Mouse (Mus musculus): Measurements from ENCODE around the gene Gtpbp6. TPM values are rescaled to one million over a fixed set of nuclear protein-coding genes. Genes with fewer than 3 reads are reported as not detected.
"Not testable (repeated sequence)": the region's sequence is repeated elsewhere in the genome, so short reads cannot be mapped to it uniquely, and the experiment has no call there.

Gene Gtpbp6
- total RNA-seq (2015) (12.0 and 12.7 TPM in 2 replicates), total RNA-seq (2017) (17.3 and 19.8 TPM in 2 replicates)

DNA sequence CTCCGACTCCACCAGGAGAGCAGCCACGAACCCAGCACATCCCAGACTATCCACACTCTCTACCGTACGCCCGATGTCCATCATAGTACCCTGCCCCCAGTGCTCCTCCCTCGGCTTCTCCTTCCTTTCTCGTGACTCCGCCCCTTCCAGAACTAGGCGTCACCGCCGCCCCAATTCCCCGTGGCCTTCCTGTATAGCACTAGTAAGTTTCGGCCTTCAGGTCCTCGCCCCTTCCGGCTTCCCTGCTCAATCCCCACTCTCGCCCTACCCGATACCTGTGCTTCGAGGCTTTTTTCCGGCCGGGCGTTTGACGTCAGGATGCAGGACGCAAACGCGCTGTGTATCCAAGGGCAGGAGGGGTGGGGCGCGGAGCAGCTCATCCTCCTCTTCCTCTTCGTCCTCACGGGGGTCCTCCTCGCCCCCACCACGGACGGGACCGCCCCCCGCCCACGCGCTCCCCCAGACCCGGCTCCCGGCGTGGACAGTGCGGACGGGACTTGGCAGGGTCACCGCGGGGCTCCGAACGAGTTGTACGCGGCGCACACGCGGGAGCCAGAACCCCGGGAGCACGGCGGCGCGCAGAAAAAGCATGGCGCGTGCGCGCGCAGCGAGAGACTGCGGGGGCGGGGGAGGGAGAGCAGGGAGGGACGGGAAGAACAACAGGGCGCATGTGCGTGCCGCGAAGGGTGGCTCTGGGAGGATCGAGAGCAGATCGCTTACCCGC is at the start of gene Gtpbp6:
Gene Gtpbp6 (minus strand): TSS at position 617 of the 724 bp plus-strand sequence.
- ATAC-seq (replicated peaks; ENCODE audit: poor library complexity) = peak; percentile 66

DNA sequence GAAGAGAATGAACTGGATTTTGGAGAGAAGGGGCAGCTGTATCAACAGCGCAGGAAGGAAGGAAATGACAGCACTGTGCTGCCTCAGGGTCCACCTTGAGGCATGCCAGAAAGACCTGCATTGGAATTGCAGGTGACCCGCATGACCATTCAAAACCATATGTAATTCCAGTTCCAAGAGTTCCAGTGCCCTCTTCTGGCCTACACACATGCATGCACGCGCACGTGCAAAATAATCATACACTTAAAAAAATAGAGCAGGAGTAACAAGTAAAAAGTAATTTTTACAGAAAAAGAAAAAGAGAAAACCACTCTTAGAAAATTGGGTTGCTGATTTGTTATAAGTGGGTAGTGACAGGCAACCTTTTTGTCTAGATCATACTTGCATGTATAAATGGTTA is 35.0 kb upstream of the Gtpbp6 start:
- peak; percentile 75 for ATAC-seq (replicated peaks; ENCODE audit: poor library complexity)

DNA sequence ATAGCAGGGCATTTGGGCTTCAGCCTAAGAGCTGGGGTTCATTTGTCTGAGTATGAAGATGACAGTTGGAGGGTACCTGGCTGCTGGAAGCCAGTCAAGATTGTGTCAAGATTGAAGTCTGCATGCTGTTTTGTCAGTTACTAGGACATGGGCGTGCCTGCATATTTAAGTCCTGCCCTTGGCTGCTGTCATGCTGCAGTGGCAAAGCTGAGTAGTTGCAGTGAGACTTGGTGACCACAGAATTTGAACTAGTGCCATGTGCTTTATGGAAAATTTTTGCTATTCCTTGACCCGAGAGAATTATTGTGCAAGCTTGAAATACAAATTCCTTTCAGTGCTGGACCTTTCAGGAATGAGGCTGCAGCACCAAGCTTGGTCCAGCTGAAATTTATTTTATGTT is 34.3 kb upstream of the Gtpbp6 start:
- ATAC-seq (replicated peaks; ENCODE audit: poor library complexity) = peak; percentile 76

DNA sequence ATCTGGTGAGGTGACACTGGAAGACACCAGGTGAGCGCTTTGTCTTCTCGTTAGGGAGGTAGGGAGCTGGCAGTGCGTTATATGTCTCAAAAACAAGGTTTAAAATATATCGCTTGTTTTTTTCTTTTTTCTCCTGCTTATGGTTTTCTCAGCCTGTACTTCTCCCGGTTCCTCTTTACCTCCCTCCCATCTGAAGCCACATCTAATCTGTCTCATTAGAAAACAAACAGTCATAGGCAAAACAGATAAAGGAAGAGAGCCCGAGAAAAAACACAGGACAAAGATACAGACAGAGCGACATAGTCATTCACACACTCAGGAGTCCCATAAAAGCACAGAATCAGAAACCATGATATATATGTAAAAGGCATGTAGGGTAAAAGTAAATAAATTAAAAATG is 32.4 kb upstream of the Gtpbp6 start:
- ATAC-seq (replicated peaks; ENCODE audit: poor library complexity) = no peak

DNA sequence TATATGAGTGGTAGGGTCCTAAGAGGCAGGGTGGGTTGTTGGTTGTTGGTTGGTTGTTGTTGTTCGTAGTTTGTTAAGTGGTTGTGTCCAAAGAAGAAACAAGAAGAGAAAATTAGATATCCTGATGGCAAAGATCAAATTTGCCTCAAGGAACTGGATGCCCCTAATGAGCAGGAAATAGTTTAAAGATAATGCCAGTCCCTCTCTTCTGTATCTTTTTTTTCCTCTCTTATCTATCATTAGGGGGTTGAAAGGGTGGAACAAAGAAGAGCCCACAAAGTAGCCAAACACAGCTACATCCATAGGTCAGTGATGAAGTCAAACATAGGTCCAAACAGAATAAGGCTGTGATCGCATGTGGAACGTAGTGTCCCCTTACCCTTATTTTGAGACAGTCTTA is 31.3 kb upstream of the Gtpbp6 start:
- no peak for ATAC-seq (replicated peaks; ENCODE audit: poor library complexity)

DNA sequence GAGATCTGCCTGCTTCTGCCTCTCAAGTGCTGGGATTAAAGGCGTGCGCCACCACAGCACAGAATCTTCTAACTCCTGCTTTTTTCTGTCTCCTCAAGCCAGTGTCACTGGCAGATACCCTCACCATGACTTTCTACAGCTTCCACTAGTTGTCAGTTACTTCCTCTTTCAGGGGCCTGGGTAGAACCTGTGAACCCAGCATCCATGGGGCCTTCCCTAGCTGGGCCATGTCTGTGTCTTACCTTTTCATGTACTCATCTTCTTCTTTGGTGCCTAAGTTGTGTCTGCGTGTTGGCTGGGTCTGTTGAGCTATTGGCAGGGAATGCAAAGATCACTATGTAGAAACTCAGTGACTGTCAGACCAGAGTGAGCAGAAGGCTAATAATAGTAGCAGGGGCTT is 29.8 kb upstream of the Gtpbp6 start:
- ATAC-seq (replicated peaks; ENCODE audit: poor library complexity) = no peak

DNA sequence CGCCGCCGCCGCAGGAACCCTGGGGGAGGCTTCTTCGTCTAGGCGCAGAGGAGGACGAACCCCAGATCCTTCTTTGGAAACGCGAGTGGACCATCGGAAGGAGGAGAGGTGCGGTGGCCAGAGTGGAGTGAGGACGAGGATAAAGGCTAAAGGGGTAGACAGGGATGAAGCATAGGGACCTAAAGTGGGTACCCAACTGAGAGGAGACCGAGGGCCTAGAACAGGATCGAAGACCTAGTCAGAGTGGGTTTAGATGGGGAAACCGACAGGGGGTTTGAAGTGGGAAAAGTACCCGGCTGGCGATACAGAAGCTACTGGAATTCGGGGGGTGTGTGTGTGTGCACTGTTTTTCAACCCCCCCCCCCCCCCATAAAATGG is 28.1 kb upstream of the Gtpbp6 start:
- ATAC-seq (replicated peaks; ENCODE audit: poor library complexity) = no peak

DNA sequence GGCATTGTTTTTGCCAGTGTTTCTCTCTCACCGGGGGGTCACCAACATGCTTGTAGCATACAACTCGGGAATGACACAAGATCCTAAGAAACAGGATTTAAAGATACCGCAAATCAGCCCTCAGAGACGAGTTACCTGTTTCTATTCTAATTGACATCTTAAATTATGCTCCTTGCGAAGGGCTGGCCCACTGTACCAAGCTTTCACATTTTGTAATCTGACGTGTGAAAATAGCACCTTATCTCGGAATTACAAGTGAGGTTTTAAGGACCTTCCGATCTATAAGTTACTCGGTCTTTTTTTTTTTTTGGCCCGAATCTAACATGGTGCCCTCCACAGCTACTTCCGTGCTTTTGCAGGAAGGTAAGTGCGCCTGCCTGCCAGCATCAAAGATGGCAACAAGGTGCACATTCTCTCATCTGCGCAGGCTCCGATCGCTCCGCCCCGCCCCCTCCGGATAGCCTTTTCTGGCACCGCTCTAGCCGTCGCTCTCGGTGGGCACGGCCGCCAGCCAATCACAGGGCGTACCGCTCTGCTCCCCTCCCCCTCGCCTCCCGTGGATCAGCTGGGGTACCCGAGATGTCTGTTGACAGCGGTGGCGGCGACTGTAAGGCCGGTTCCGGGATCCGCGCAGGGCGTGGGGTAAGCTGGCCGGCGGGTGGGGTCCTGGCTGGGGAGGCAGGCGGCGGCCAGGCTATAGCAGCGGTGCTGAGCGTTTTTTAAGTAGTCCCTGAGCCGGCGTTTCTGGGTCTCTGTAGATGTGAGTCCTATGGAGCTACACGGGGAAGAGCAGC is 27.5 kb upstream of the Gtpbp6 start, which contains the start of gene Chfr:
Gene Chfr (plus strand): TSS at position 550 of the 794 bp plus-strand sequence.
- peak; percentile 98 for ATAC-seq (replicated peaks; ENCODE audit: poor library complexity)

DNA sequence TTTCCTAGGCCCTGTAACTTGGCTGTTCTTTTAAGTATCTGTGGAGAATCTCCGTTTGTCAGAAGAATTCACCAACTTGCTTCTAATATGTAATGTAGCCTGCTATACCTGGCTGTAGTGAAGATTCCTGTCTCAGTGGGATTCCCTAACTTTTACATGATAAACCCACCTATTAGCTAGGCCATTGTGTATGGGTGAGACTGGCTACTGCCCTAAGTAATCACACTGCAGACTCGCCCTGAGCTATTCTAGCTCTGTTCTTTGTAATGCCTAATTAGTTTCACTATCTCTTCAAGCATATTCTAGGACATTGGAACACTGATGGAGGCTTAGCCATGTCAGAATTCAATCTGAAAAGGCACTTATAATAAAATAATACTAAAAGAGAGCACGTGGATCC is 14.4 kb upstream of the Gtpbp6 start:
- ATAC-seq (replicated peaks; ENCODE audit: poor library complexity) = not testable (repeated sequence)

DNA sequence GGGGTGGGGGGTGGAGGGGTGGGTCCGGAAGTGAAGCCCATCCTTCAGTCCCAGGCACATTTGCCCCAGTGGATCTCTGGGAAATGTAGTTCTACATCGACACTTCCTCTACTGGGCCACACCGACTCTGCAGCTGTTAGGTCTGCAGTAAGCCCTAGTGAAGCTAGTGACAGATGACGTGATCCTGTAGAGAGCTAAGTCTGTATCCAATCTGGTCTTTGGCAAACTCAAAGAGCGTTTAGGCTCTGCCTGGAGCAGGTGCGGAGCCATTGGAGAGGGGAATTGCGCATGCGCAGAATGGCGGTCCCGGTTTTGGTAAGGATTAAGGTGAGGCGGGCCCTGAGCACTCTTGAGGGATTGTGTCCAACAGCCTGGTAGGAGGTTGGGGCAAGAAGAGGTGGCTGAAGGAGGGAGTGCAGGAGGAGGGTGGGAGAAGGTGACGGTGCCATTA is 2.0 kb upstream of the Gtpbp6 start, which contains the start of gene Zfp605:
Gene Zfp605 (plus strand): TSS at position 102 of the 451 bp plus-strand sequence.
- ATAC-seq (replicated peaks; ENCODE audit: poor library complexity) = peak; percentile 55

DNA sequence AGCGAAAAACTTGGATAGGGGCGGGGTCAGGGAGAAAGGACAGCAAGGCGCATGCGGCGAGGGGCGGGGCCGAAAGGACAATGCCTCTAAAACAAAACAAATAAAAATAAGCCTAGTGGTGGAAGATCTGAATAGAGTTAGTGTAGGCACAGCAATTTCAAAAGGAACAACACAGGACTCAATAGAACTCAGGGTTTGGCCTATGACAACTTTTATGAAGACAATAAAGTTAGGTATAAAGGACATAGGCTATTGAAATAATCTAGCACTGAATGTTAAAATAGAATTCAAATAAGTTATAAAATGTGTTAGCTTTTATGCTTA is 270 bp upstream of the Gtpbp6 start:
- ATAC-seq (replicated peaks; ENCODE audit: poor library complexity) = no peak

DNA sequence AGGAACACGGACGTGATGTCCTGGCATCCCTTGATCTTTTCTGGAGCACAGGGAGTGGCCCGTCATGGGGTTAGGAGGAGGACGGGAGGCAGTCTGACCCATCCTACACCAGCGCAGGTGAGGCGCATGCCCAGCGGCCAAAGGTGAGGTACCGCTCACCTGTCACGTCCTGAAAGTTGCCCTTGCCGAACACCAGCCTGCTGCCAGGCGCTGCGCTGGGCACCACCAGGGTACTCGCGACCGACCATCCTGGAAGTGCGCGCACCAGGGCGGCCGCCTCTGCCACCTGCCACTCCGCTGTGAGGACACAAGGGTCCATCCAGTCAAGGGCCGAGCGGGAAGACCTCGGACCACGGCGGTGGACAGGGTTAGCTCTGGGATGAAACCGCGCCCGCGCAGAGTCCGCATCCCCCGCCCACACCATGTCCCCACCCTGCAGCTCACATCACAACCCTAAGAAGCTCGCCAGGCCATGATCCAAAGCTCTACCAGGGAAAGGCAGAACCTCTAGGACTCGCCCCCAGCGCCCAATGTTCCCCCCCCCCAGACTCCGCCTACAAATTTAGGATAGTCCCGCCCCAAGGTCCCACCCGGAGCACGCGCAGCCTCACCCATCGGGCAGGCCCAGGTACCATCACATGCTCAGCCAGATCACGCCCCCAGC is 964 bp downstream of the Gtpbp6 start:
- no peak for ATAC-seq (replicated peaks; ENCODE audit: poor library complexity)

DNA sequence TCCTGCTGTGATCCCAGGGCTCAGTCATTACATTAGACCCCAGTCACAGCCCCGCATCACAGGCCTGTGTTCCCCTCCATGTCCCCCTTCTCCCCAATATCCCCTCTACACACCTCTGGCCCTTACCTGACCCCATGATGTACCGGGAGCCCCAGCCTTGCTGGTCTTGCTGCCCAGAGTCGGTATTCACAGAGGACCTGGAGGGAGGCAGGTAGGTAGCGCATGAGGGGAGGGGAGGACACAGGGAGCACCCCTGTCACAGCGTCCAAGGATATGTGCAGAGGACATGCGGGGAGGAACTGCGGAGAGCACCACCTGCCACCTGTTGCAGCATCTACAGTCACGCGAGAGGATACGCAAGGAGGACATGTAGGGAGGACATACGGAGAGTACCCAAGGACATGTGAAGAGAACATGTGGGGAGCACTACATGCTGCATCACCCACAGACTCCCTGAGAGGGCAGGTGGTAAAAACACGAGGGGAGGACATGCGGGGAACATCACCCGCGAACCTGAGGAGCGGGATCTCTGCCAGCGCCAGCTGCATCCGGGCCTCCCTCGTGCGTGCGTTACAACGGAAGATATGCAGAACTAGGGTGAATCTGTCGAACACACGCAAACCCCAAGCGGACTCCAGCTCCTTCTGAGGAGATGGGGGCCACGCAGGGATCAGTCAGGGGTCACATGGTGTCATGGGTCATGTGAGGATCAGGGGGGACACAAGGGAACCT is 1.7 kb downstream of the Gtpbp6 start:
- ATAC-seq (replicated peaks; ENCODE audit: poor library complexity) = no peak

DNA sequence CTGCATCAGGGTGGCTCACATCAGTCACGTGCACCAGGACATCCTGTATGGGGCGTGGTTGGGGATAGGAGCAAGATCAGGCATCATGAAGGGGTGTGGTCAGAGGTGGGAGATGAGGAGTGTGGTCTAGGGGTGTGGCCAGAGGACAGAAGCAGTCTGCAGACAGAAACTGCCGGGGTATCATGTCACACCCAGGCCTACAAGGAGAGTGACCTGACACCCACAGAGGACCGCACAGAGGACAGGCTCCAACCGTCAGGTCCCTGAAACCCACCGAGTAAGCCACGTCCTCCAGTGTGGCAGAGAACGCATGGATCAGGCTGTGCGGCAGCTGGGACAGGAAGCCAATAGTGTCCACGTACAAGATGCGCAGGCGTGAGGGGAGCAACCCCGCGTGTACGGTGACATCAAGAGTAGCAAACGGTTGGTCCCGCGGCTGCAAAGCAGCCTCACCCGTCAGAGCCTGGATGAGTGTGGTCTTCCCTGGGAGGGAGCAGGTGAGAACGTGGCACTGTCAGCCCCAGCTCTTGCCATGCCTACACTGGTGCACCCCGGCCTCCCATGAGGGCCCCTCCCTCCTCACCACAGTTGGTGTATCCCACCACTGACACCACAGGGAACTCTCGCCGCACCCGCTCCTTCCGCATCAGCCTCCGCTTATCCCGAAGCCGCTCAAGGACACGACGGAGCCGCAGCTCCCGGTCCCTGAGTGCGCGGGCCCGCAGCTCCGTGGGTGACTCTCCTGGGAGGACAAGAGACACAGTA is 3.2 kb downstream of the Gtpbp6 start:
- no peak for ATAC-seq (replicated peaks; ENCODE audit: poor library complexity)

DNA sequence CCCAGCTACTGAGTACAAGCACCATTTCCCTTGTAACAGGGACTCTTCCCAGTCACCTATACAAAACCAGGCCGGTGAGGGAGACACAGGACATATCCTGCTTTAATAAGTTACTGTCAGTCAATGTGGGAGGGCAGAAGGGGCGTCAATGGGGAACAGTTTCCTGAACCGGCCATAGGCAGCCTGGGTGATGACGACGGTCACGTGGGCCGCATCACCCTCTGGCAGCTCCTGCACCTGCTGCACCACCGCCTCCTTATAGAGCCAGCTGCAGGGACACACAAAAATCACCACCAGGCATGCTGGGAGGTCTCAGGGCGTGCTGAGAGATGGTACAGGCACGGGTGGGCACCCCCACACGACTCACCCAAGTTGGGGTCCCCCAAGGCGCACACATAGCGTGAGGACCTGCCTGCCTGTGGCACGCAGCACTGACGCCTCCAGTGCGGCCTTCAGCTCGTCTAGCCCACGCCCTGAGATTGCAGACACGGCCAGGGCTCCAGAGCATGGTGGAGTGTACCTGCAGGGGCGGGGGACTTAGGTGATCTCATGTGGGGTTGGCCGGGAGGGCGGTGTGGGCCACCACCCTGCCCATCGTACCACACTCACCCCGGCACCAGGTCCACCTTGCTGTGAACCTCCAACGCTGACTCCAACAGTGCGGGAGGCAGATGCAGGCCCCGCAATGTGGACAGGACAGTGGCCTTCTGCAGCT is 3.9 kb downstream of the Gtpbp6 start:
- ATAC-seq (replicated peaks; ENCODE audit: poor library complexity) = no peak

DNA sequence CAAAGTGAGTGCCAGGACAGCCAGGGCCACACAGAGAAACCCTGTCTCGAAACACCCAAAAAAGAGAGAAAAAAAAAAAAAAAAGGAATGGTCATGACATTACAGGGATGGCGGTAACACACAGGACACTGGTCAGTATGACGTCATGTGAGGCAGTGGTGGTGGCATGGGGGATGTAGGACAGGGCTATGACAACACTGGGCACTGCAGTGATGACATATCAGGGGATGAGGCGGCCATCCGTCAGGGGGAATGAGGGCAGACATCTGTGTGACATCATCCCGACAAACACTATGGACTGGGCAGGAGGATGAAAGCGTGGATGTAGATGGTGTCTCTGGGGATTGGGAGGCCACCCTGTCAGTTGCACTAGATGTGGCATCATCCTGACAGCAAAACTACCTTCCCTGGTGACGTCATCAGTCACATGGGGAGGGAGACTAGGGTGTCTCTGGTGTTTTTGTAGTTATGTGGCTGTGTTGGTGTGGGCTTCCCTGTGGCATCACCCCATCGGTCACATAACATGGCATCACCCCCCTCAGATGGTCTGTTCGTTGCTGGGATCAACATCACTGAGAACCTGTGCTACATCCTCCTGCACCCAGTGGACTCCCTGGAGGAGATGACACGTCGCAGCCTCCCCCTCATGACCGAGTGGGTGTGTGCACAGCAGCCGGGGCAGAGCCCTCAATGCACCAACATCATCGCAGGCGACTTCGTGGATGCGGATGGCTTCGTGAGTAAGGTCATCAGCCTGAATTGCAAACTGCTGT is 5.0 kb downstream of the Gtpbp6 start:
- ATAC-seq (replicated peaks; ENCODE audit: poor library complexity) = no peak

DNA sequence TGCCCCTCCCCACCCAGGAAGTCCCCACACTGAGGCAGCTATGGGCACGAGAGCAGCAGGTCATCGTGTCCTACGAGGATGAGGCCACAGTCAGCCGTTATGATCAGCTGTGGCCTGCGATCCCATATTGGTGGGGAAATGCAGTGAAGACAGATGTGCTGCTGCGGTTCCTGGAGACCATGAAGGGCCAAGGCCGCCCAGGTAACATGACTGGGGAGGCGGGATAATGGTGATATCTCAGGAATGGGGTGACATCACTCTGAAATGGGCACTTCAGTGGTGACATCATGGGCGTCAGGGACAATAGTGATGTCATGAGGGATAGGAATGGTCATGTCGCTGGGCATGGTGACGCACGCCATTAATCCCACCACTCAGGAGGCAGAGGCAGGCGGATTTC is 5.6 kb downstream of the Gtpbp6 start:
- ATAC-seq (replicated peaks; ENCODE audit: poor library complexity) = no peak

DNA sequence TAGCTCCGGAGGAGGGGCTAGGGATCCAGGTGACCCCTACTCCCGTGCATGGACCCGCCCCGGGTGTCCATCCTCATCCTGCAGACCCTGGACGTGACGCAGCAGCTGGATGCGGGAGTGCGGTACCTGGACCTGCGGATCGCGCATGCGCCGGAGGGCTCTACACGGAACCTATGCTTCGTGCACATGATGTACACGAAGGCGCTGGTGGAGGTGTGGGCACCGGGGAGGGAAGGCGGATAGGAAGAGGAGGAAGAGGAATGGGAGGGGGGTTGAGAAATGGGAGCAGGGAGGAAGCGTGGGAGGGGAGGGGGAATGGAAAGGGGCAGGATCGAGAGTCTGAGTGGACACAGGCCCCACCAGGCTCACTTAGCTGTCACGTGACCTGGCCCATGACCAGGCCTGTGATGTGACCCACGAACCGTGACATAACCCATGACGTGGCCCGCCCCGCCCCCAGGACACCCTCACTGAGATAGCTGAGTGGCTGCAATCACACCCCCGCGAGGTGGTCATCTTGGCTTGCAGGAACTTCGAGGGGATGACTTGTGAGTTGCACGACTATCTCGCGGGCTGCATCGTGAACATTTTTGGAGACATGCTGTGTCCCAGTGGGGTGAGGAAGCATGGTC is 6.2 kb downstream of the Gtpbp6 start:
- ATAC-seq (replicated peaks; ENCODE audit: poor library complexity) = peak; percentile 29
